Mouse (Mus musculus) limb, embryonic 12.5 days (tissue): ENCODE measurements at regions not wholly inside any gene's neighbourhood (a gene's known extent, or its start where the extent isn't known, plus 50 kb on each side); places are given as distances from the start of the nearest gene placed in this dataset.

Source experiments
- ATAC-seq: fragments of 200-750 bp; cut with Nextera tagmentation; 2 replicates; pipeline ENCODE4 v1.8.0; 2017; ENCODE audit warnings: low read depth, moderate TSS enrichment; ENCODE audit not compliant: insufficient number of reproducible peaks, insufficient read depth, low FRiP score, low TSS enrichment
- H3K27ac ChIP-seq: fragments of 300-500 bp; sonication (generic); 2 replicates; pipeline ENCODE4 v1.5.1; 2016; ENCODE audit warnings: mild to moderate bottlenecking, moderate library complexity
- H3K27me3 ChIP-seq: fragments of 300-500 bp; sonication (generic); 2 replicates; pipeline ENCODE4 v1.6.1; 2016; ENCODE audit warnings: mild to moderate bottlenecking, moderate library complexity
- H3K36me3 ChIP-seq: fragments of 300-500 bp; sonication (generic); 2 replicates; pipeline ENCODE4 v1.6.1; 2016; ENCODE audit warnings: mild to moderate bottlenecking, moderate library complexity
- H3K4me1 ChIP-seq: fragments of 300-500 bp; sonication (generic); replicated peaks from 2 replicates; pipeline ENCODE4 v1.6.1; 2016
- H3K4me2 ChIP-seq: fragments of 300-500 bp; sonication (generic); 2 replicates; pipeline ENCODE4 v1.6.1; 2016; ENCODE audit warnings: mild to moderate bottlenecking, moderate library complexity
- H3K4me3 ChIP-seq: fragments of 300-500 bp; sonication (generic); replicated peaks from 2 replicates; pipeline ENCODE4 v1.5.1; 2016; ENCODE audit warnings: mild to moderate bottlenecking
- H3K9ac ChIP-seq: fragments of 300-500 bp; sonication (generic); replicated peaks from 2 replicates; pipeline ENCODE4 v1.6.1; 2016; ENCODE audit warnings: mild to moderate bottlenecking, moderate library complexity
- H3K9me3 ChIP-seq: fragments of 300-500 bp; sonication (generic); 2 replicates; pipeline ENCODE4 v1.6.1; 2016; ENCODE audit warnings: mild to moderate bottlenecking, moderate library complexity
- WGBS: fragments of 180-500 bp; shearing (Covaris S2); methylation state at CpG from one replicate; pipeline ENCODE4 v1.1.7; 2016; 5-methylcytosine and 5-hydroxymethylcytosine counted together

GRCm38 (mm10) chr17:88274003-88274698, 166.4 kb upstream of the Foxn2 start:
- Histone ChIP-seq H3K27ac (no peak overlapping the region), H3K4me2 (no peak overlapping the region), H3K9me3 (no peaks in the 10 kb centered on the region; the same call in 1 of the 2 replicates), H3K9ac (no peak overlapping the region), H3K4me1 (no peaks in the 10 kb centered on the region; the same call in 1 of the 2 replicates), H3K27me3 (no peaks in the 10 kb centered on the region), H3K4me3 (no peak overlapping the region), H3K36me3 (no peaks in the 10 kb centered on the region)
- ATAC-seq: no peak; the same call in 1 of the 2 replicates
- WGBS: 87% methylated on average over 14 of the region's 14 CpGs

GRCm38 (mm10) chr17:88274720-88275433, 165.6 kb upstream of the Foxn2 start:
- 37% methylated on average over 6 of the region's 6 CpGs for WGBS
- no peaks in the 10 kb centered on the region; the same call in 1 of the 2 replicates for H3K4me1 ChIP-seq
- H3K9me3 ChIP-seq: no peaks in the 10 kb centered on the region; the same call in 1 of the 2 replicates
- H3K27me3 ChIP-seq: no peaks in the 10 kb centered on the region
- ATAC-seq: 0 out of 2 replicates have a peak, but pooled peaks have one; percentile 31
- no peak overlapping the region for H3K4me2 ChIP-seq
- H3K36me3 ChIP-seq: no peaks in the 10 kb centered on the region
- H3K27ac ChIP-seq: no peak overlapping the region; the same call in 1 of the 2 replicates
- no peak overlapping the region for H3K9ac ChIP-seq
- no peak overlapping the region for H3K4me3 ChIP-seq

DNA sequence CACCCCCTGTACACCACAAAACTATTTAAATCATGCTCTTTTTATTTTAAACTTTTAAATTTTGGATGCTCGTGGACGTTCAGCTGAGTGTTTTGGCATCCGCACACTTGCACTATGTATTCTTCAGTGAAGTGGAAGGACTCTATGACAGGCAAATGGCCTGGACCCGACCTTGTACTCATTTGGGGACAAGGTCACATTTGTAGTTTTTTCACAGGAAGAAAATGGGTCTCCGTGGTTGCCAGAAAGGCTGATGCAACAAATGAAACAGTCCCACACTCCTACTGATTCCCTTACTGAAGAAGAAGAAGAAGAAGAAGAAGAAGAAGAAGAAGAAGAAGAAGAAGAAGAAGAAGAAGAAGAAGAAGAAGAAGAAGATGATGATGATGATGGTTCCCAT, 160.9 kb upstream of the Foxn2 start:
- Histone ChIP-seq H3K4me1 (no peaks in the 10 kb centered on the region; the same call in 1 of the 2 replicates), H3K9ac (no peak overlapping the region), H3K27ac (no peak overlapping the region), H3K4me2 (no peak overlapping the region), H3K27me3 (no peaks in the 10 kb centered on the region), H3K36me3 (no peaks in the 10 kb centered on the region), H3K4me3 (no peak overlapping the region), H3K9me3 (no peaks in the 10 kb centered on the region; the same call in 1 of the 2 replicates)
- 82% methylated on average over 5 of the region's 5 CpGs for WGBS
- no peak for ATAC-seq

GRCm38 (mm10) chr17:88282711-88283110, 157.8 kb upstream of the Foxn2 start:
- H3K4me3 ChIP-seq: no peak overlapping the region
- H3K4me1 ChIP-seq: no peaks in the 10 kb centered on the region
- no peak overlapping the region for H3K4me2 ChIP-seq
- H3K9me3 ChIP-seq: peaks cover 1% of the 10 kb centered on the region; the same call in 1 of the 2 replicates
- no peaks in the 10 kb centered on the region for H3K36me3 ChIP-seq
- no peak overlapping the region for H3K9ac ChIP-seq
- H3K27ac ChIP-seq: no peak overlapping the region
- no peak for ATAC-seq
- 65% methylated on average over 1 of the region's 1 CpGs for WGBS
- H3K27me3 ChIP-seq: no peaks in the 10 kb centered on the region

- no peak overlapping the region for H3K27ac ChIP-seq
- H3K4me3 ChIP-seq: no peak overlapping the region
- no peak for ATAC-seq
- no peaks in the 10 kb centered on the region for H3K27me3 ChIP-seq
- H3K9ac ChIP-seq: no peak overlapping the region
- peaks cover 16% of the 10 kb centered on the region for H3K9me3 ChIP-seq
- no peaks in the 10 kb centered on the region for H3K4me1 ChIP-seq
- WGBS: 84% methylated on average over 3 of the region's 3 CpGs
- H3K36me3 ChIP-seq: no peaks in the 10 kb centered on the region
- no peak overlapping the region for H3K4me2 ChIP-seq
These were observed 156.0 kb upstream of the Foxn2 start for GRCm38 (mm10) chr17:88284477-88284876.

DNA sequence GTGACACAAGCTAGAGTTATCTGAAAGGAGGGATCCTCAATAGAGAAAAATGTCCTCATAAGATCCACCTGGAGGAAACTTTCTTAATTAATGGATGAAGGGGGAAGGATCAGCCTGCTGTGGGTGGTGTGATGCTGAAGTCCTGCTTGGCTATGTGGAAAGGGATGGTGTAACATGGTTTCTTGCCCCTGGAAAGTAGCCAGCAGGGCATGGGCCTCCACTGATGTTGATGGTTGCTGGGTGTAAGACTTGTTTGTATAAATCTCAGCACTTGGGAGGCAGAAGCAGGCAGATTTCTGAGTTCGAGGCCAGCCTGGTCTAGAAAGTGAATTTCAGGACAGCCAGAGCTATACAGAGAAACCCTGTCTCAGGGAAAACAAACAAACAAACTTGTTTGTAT, 152.7 kb upstream of the Foxn2 start:
- Histone ChIP-seq H3K36me3 (no peaks in the 10 kb centered on the region), H3K9ac (no peak overlapping the region), H3K27me3 (no peaks in the 10 kb centered on the region), H3K4me3 (no peak overlapping the region), H3K4me1 (no peaks in the 10 kb centered on the region), H3K9me3 (peaks cover 16% of the 10 kb centered on the region), H3K27ac (no peak overlapping the region), H3K4me2 (no peak overlapping the region)
- no peak for ATAC-seq
- WGBS: 70% methylated on average over 1 of the region's 1 CpGs

GRCm38 (mm10) chr17:88297520-88297919, 143.0 kb upstream of the Foxn2 start:
- H3K27me3 ChIP-seq: no peaks in the 10 kb centered on the region
- no peaks in the 10 kb centered on the region for H3K9me3 ChIP-seq
- no peak overlapping the region for H3K4me2 ChIP-seq
- no peaks in the 10 kb centered on the region for H3K36me3 ChIP-seq
- H3K4me1 ChIP-seq: no peaks in the 10 kb centered on the region
- H3K9ac ChIP-seq: no peak overlapping the region
- H3K4me3 ChIP-seq: no peak overlapping the region
- ATAC-seq: no peak
- WGBS: 57% methylated on average over 4 of the region's 4 CpGs
- no peak overlapping the region for H3K27ac ChIP-seq

DNA sequence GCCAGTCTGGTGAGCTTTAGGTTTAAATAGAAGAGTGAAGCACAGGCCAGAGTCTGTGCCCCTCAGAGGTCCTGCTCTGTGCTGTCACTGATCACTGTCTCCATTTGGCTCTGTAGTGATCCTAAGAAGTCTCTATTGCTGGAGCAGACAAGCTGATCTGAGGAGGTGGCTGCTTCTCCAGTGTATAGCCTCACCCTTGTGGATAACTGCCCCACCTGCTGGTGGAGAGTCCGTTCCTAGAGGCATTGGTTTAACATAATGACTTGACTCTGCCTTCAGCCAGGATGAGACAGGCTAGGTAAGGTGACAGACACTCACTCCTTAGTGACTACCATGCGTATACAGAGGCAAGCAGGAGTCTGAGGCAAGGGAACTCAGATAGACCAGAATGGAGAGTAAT, 136.5 kb upstream of the Foxn2 start:
- 68% methylated on average over 2 of the region's 2 CpGs for WGBS
- H3K4me2 ChIP-seq: no peak overlapping the region
- no peaks in the 10 kb centered on the region for H3K9me3 ChIP-seq
- no peaks in the 10 kb centered on the region for H3K27me3 ChIP-seq
- no peak overlapping the region for H3K27ac ChIP-seq
- ATAC-seq: no peak
- H3K4me3 ChIP-seq: no peak overlapping the region
- no peak overlapping the region for H3K9ac ChIP-seq
- H3K36me3 ChIP-seq: no peaks in the 10 kb centered on the region
- no peaks in the 10 kb centered on the region for H3K4me1 ChIP-seq

DNA sequence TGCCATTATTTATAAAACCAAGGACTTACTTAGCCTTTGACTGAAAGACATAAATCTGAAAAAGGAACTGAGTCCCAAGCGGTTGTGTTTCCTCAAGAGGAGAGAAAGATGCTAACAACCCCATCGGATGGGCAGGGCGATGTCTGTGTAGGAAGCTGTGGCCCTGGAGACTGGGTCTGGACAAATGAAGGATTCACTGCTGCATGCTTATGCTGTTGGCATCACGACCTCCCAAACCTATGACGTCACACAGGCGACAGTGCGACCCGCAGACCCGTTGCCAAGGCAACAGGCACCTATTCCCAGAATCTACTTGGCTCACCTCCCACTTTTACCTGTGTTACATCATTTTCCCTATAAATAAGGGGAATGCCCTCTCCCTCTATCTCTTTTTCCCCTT, 135.3 kb upstream of the Foxn2 start:
- no peak overlapping the region for H3K4me2 ChIP-seq
- no peak for ATAC-seq
- H3K4me1 ChIP-seq: no peaks in the 10 kb centered on the region
- no peak overlapping the region for H3K9ac ChIP-seq
- H3K9me3 ChIP-seq: no peaks in the 10 kb centered on the region
- no peak overlapping the region for H3K27ac ChIP-seq
- WGBS: 89% methylated on average over 9 of the region's 9 CpGs
- no peaks in the 10 kb centered on the region for H3K36me3 ChIP-seq
- H3K4me3 ChIP-seq: no peak overlapping the region
- H3K27me3 ChIP-seq: no peaks in the 10 kb centered on the region

- Histone ChIP-seq H3K27ac (no peak overlapping the region), H3K4me1 (no peaks in the 10 kb centered on the region), H3K27me3 (no peaks in the 10 kb centered on the region), H3K9ac (no peak overlapping the region), H3K4me2 (no peak overlapping the region), H3K9me3 (no peaks in the 10 kb centered on the region), H3K36me3 (no peaks in the 10 kb centered on the region), H3K4me3 (no peak overlapping the region)
- WGBS: 62% methylated on average over 9 of the region's 9 CpGs
- no peak for ATAC-seq
These were observed 134.2 kb upstream of the Foxn2 start for GRCm38 (mm10) chr17:88306325-88306724.

DNA sequence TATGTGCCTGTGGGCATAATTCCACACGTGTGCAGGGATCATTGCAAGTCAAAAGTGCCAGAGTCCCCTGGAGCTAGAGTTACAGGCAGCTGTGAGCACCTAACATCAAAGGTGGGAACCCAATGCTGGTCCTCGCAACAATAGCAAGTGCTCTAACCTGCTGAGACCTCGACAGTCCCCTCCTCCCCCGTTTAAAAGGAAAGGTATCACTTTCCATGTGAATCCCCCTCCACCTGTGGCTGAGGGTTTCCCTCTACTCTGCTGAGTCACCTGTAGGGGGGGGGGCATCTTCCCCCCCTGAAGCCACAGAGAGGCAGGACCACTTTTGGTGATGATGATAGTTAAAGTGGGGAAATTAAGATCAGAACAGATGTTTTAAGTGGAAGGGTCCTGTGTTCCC, 133.4 kb upstream of the Foxn2 start:
- 24% methylated on average over 4 of the region's 4 CpGs for WGBS
- H3K9me3 ChIP-seq: no peaks in the 10 kb centered on the region
- H3K27me3 ChIP-seq: no peaks in the 10 kb centered on the region
- no peak overlapping the region for H3K27ac ChIP-seq
- H3K4me1 ChIP-seq: no peaks in the 10 kb centered on the region
- no peak for ATAC-seq
- H3K4me2 ChIP-seq: no peak overlapping the region
- no peaks in the 10 kb centered on the region for H3K36me3 ChIP-seq
- no peak overlapping the region for H3K9ac ChIP-seq
- no peak overlapping the region for H3K4me3 ChIP-seq
